In the genomic region with DNA sequence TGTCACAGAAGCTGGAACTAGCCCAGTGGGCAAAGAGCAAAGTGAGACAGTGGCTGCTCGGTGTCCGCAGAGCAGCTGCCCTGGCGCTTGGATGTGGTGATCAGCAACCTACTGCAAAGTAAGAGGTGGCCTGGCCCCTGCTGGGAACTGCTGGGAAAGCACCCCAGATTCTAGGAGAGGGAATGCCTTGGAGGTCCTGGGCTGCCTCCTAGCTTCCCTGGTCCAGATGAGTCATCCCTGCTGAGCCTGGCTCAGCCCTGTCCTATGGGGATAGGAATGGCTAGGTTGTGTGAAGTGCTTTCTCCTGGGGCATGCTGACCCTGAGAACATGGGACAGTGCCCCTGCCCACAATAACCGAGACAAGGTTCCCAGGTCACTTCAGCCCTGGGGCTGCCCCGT, we compare ENCODE assay signal across 8 mouse cellular contexts.
DNase-seq lines count a peak whose midpoint lies in the region; ATAC-seq and TF ChIP-seq lines count a peak whose summit lies in the region.

No protein-coding gene starts in this region.

- H3K9me3 ChIP-seq in hindbrain, embryonic 10.5 days: no peaks in the 10 kb centered on the region
- H3K9me3 ChIP-seq in hindbrain, embryonic 11.5 days (ENCODE audit: control insufficient read depth, low read length): no peaks in the 10 kb centered on the region
- no peaks in the 10 kb centered on the region for H3K9me3 ChIP-seq in embryonic facial prominence, embryonic 10.5 days

- 67% methylated on average over 5 of the region's 5 CpGs for WGBS in hindbrain, embryonic 10.5 days
- WGBS in hindbrain, embryonic 11.5 days: 66% methylated on average over 5 of the region's 5 CpGs
- 49% methylated on average over 5 of the region's 5 CpGs for WGBS in embryonic facial prominence, embryonic 10.5 days
- WGBS in lung, adult 2 months: 68% methylated on average over 5 of the region's 5 CpGs

- H3K27me3 ChIP-seq in hindbrain, embryonic 10.5 days (ENCODE audit: insufficient read depth, poor library complexity, severe bottlenecking): no peaks in the 10 kb centered on the region
- H3K27me3 ChIP-seq in hindbrain, embryonic 11.5 days (ENCODE audit: control insufficient read depth, insufficient read depth, low read length): no peaks in the 10 kb centered on the region
- H3K27me3 ChIP-seq in embryonic facial prominence, embryonic 10.5 days (replicated peaks; ENCODE audit: low read depth, poor library complexity, severe bottlenecking): peaks cover 17% of the 10 kb centered on the region

- no peak for TF ChIP-seq POLR2A in lung, adult 2 months (IDR thresholded peaks at IDR 0.05; ENCODE audit: borderline replicate concordance, extremely low read depth, low read depth, low read length)

- intact Hi-C loops in heart, postnatal 14 days (cut with DNase I): loop anchor here (5.0 to 10.0 kb wide), 2 partner anchors 65 to 163 kb away; partner anchors contain the start of gene Trabd2b

- H3K4me2 ChIP-seq in hindbrain, embryonic 11.5 days (replicated peaks; ENCODE audit: low read depth, low read length): no peak overlapping the region

- peak; percentile 23 for DNase-seq in hindbrain, embryonic 10.5 days (ENCODE audit: low spot score)
- no peak for DNase-seq in hindbrain, embryonic 11.5 days (ENCODE audit: low spot score)
- peak; percentile 46 for DNase-seq in embryonic facial prominence, embryonic 10.5 days (ENCODE audit: low spot score)
- DNase-seq in heart, postnatal 14 days: peak; percentile 58 to 72
- peak; percentile 12 for DNase-seq in lung, adult 2 months
- no peak for DNase-seq in natural killer cell, adult 2 months (ENCODE audit: low spot score in 2 of 2)
- DNase-seq in layer of hippocampus, adult 9-11 months: no peak
- no peak for DNase-seq in cerebellum, postnatal 4 days (ENCODE audit: low spot score in 2 of 2)

- peaks cover 28% of the 10 kb centered on the region for H3K4me1 ChIP-seq in hindbrain, embryonic 10.5 days (replicated peaks)
- H3K4me1 ChIP-seq in hindbrain, embryonic 11.5 days (replicated peaks; ENCODE audit: control insufficient read depth, insufficient read depth, low read length): no peaks in the 10 kb centered on the region
- peaks cover 48% of the 10 kb centered on the region for H3K4me1 ChIP-seq in embryonic facial prominence, embryonic 10.5 days
- H3K4me1 ChIP-seq in lung, adult 2 months (ENCODE audit: control insufficient read depth, insufficient read depth, low read length): peaks cover 2% of the 10 kb centered on the region; the same call in 1 of the 2 replicates

- ATAC-seq in hindbrain, embryonic 11.5 days (ENCODE audit: low FRiP score): no peak

- H3K4me3 ChIP-seq in hindbrain, embryonic 10.5 days: no peak overlapping the region
- no peak overlapping the region for H3K4me3 ChIP-seq in hindbrain, embryonic 11.5 days (ENCODE audit: low read depth, low read length)
- H3K4me3 ChIP-seq in embryonic facial prominence, embryonic 10.5 days: no peak overlapping the region
- no peak overlapping the region for H3K4me3 ChIP-seq in lung, adult 2 months (replicated peaks; ENCODE audit: extremely low read depth, low read depth, low read length)

- no peak overlapping the region for H3K9ac ChIP-seq in hindbrain, embryonic 11.5 days (ENCODE audit: low read depth, low read length)

- peak overlapping the region; percentile 5; the same call in 1 of the 2 replicates for H3K27ac ChIP-seq in hindbrain, embryonic 10.5 days
- H3K27ac ChIP-seq in hindbrain, embryonic 11.5 days (ENCODE audit: low read depth, low read length): no peak overlapping the region
- peak overlapping the region; percentile 40; the same call in 1 of the 2 replicates for H3K27ac ChIP-seq in embryonic facial prominence, embryonic 10.5 days (replicated peaks)

- TF ChIP-seq CTCF in lung, adult 2 months (IDR thresholded peaks at IDR 0.05; ENCODE audit: insufficient read depth, low read length): no peak

- no peaks in the 10 kb centered on the region for H3K36me3 ChIP-seq in hindbrain, embryonic 10.5 days
- no peaks in the 10 kb centered on the region for H3K36me3 ChIP-seq in hindbrain, embryonic 11.5 days (ENCODE audit: control insufficient read depth, insufficient read depth, low read length)
- H3K36me3 ChIP-seq in embryonic facial prominence, embryonic 10.5 days (replicated peaks): no peaks in the 10 kb centered on the region

Comparison
In these comparisons a context has a peak if more than half of its experiments do, and no peak if none do; other contexts are left out.
1. DNase-seq: peak in hindbrain, embryonic 10.5 days (single experiment), embryonic facial prominence, embryonic 10.5 days (single experiment), heart, postnatal 14 days (2 of 2) and lung, adult 2 months (single experiment); none in hindbrain, embryonic 11.5 days (single experiment), natural killer cell, adult 2 months (0 of 2), layer of hippocampus, adult 9-11 months (single experiment) and cerebellum, postnatal 4 days (0 of 2).